Mouse (Mus musculus): ENCODE results near the gene Vamp8. TPM values are rescaled to one million over a fixed set of nuclear protein-coding genes. Genes with fewer than 3 reads are reported as not detected.

Gene Vamp8
- polyA plus RNA-seq, 1 experiment from 2014 or later, result 16.0 TPM

GRCm38 (mm10) chr6:72354025-72354424 is 36.5 kb downstream of the Vamp8 start:
- peaks cover 16% of the 10 kb centered on the region for H3K4me1 ChIP-seq (ENCODE audit: control insufficient read depth, insufficient read depth, low read length)
- WGBS, result 73% methylated on average over 1 of the region's 1 CpGs
- H3K4me2 ChIP-seq (ENCODE audit: low read length), result no peak overlapping the region
- no peaks in the 10 kb centered on the region for H3K27me3 ChIP-seq (ENCODE audit: control insufficient read depth, insufficient read depth, low read depth, low read length)
- H3K4me3 ChIP-seq (ENCODE audit: low read depth, low read length), result no peak overlapping the region
- no peaks in the 10 kb centered on the region for H3K9me3 ChIP-seq (replicated peaks; ENCODE audit: control insufficient read depth, low read length, poor library complexity, severe bottlenecking)
- ATAC-seq, result no peak
- H3K9ac ChIP-seq (ENCODE audit: low read depth, low read length), result no peak overlapping the region
- H3K36me3 ChIP-seq (ENCODE audit: control insufficient read depth, insufficient read depth, low read length), result peaks cover 14% of the 10 kb centered on the region
- no peak overlapping the region for H3K27ac ChIP-seq (ENCODE audit: low read length)

GRCm38 (mm10) chr6:72352636-72353405 is 37.7 kb downstream of the Vamp8 start:
- Histone ChIP-seq H3K4me3 (ENCODE audit: low read depth, low read length) (no peak overlapping the region), H3K36me3 (ENCODE audit: control insufficient read depth, insufficient read depth, low read length) (peaks cover 11% of the 10 kb centered on the region), H3K4me2 (ENCODE audit: low read length) (no peak overlapping the region), H3K27me3 (ENCODE audit: control insufficient read depth, insufficient read depth, low read depth, low read length) (no peaks in the 10 kb centered on the region), H3K4me1 (ENCODE audit: control insufficient read depth, insufficient read depth, low read length) (peaks cover 23% of the 10 kb centered on the region), H3K9ac (ENCODE audit: low read depth, low read length) (no peak overlapping the region), H3K27ac (ENCODE audit: low read length) (no peak overlapping the region), H3K9me3 (replicated peaks; ENCODE audit: control insufficient read depth, low read length, poor library complexity, severe bottlenecking) (no peaks in the 10 kb centered on the region)
- 81% methylated on average over 5 of the region's 5 CpGs for WGBS
- ATAC-seq, result no peak

- 98% methylated on average over 2 of the region's 2 CpGs for WGBS
- H3K36me3 ChIP-seq (ENCODE audit: control insufficient read depth, insufficient read depth, low read length), result peaks cover 11% of the 10 kb centered on the region
- no peak overlapping the region for H3K27ac ChIP-seq (ENCODE audit: low read length)
- no peaks in the 10 kb centered on the region for H3K9me3 ChIP-seq (replicated peaks; ENCODE audit: control insufficient read depth, low read length, poor library complexity, severe bottlenecking)
- no peaks in the 10 kb centered on the region for H3K27me3 ChIP-seq (ENCODE audit: control insufficient read depth, insufficient read depth, low read depth, low read length)
- H3K4me2 ChIP-seq (ENCODE audit: low read length), result no peak overlapping the region
- H3K4me1 ChIP-seq (ENCODE audit: control insufficient read depth, insufficient read depth, low read length), result peaks cover 28% of the 10 kb centered on the region
- H3K4me3 ChIP-seq (ENCODE audit: low read depth, low read length), result no peak overlapping the region
- no peak overlapping the region for H3K9ac ChIP-seq (ENCODE audit: low read depth, low read length)
- no peak for ATAC-seq
These were observed 40.3 kb downstream of the Vamp8 start for GRCm38 (mm10) chr6:72350214-72350613.

GRCm38 (mm10) chr6:72348411-72348810 is 42.1 kb downstream of the Vamp8 start:
- Histone ChIP-seq H3K36me3 (ENCODE audit: control insufficient read depth, insufficient read depth, low read length) (peaks cover 11% of the 10 kb centered on the region), H3K9me3 (replicated peaks; ENCODE audit: control insufficient read depth, low read length, poor library complexity, severe bottlenecking) (no peaks in the 10 kb centered on the region), H3K27ac (ENCODE audit: low read length) (no peak overlapping the region), H3K4me3 (ENCODE audit: low read depth, low read length) (no peak overlapping the region; the same call in 1 of the 2 replicates), H3K4me2 (ENCODE audit: low read length) (peak overlapping the region; percentile 89; the same call in 1 of the 2 replicates), H3K27me3 (ENCODE audit: control insufficient read depth, insufficient read depth, low read depth, low read length) (no peaks in the 10 kb centered on the region), H3K4me1 (ENCODE audit: control insufficient read depth, insufficient read depth, low read length) (peaks cover 32% of the 10 kb centered on the region), H3K9ac (ENCODE audit: low read depth, low read length) (no peak overlapping the region)
- ATAC-seq, result no peak
- 71% methylated on average over 10 of the region's 10 CpGs for WGBS

GRCm38 (mm10) chr6:72347166-72347941 is 43.1 kb downstream of the Vamp8 start, which contains the start of gene 0610030E20Rik:
0610030E20Rik (plus strand) TSS chr6:72347317.
- under 1% methylated on average over 66 of the region's 72 CpGs for WGBS

GRCm38 (mm10) chr6:72346261-72346660 is 44.2 kb downstream of the Vamp8 start:
- ATAC-seq, result peak; percentile 20; the same call in 1 of the 2 replicates
- Histone ChIP-seq H3K4me3 (ENCODE audit: low read depth, low read length) (no peak overlapping the region), H3K27ac (ENCODE audit: low read length) (no peak overlapping the region), H3K4me1 (ENCODE audit: control insufficient read depth, insufficient read depth, low read length) (peaks cover 32% of the 10 kb centered on the region), H3K4me2 (ENCODE audit: low read length) (peak overlapping the region; percentile 89), H3K9ac (ENCODE audit: low read depth, low read length) (no peak overlapping the region), H3K9me3 (replicated peaks; ENCODE audit: control insufficient read depth, low read length, poor library complexity, severe bottlenecking) (no peaks in the 10 kb centered on the region), H3K36me3 (ENCODE audit: control insufficient read depth, insufficient read depth, low read length) (peaks cover 14% of the 10 kb centered on the region), H3K27me3 (ENCODE audit: control insufficient read depth, insufficient read depth, low read depth, low read length) (no peaks in the 10 kb centered on the region)
- WGBS, result 83% methylated on average over 4 of the region's 4 CpGs

More at GRCm38 (mm10) chr6:72347166-72347941, 43.1 kb downstream of the Vamp8 start, which contains the start of gene 0610030E20Rik:
- Histone ChIP-seq H3K27me3 (ENCODE audit: control insufficient read depth, insufficient read depth, low read depth, low read length) (no peaks in the 10 kb centered on the region), H3K4me3 (ENCODE audit: low read depth, low read length) (peak within 1 kb of the TSS; percentile 90), H3K36me3 (ENCODE audit: control insufficient read depth, insufficient read depth, low read length) (peaks cover 12% of the 10 kb centered on the region), H3K4me2 (ENCODE audit: low read length) (peak within 1 kb of the TSS; percentile 89), H3K9ac (ENCODE audit: low read depth, low read length) (peak within 1 kb of the TSS; percentile 94), H3K9me3 (replicated peaks; ENCODE audit: control insufficient read depth, low read length, poor library complexity, severe bottlenecking) (no peaks in the 10 kb centered on the region), H3K27ac (ENCODE audit: low read length) (peak within 1 kb of the TSS; percentile 90), H3K4me1 (ENCODE audit: control insufficient read depth, insufficient read depth, low read length) (peaks cover 32% of the 10 kb centered on the region)
- ATAC-seq, result peak; percentile 81

GRCm38 (mm10) chr6:72345633-72346032 is 44.9 kb downstream of the Vamp8 start:
- H3K36me3 ChIP-seq (ENCODE audit: control insufficient read depth, insufficient read depth, low read length), result peaks cover 15% of the 10 kb centered on the region
- H3K4me2 ChIP-seq (ENCODE audit: low read length), result peak overlapping the region; percentile 75
- no peak overlapping the region for H3K9ac ChIP-seq (ENCODE audit: low read depth, low read length)
- no peaks in the 10 kb centered on the region for H3K9me3 ChIP-seq (replicated peaks; ENCODE audit: control insufficient read depth, low read length, poor library complexity, severe bottlenecking)
- no peak for ATAC-seq
- H3K4me1 ChIP-seq (ENCODE audit: control insufficient read depth, insufficient read depth, low read length), result peaks cover 32% of the 10 kb centered on the region
- H3K27me3 ChIP-seq (ENCODE audit: control insufficient read depth, insufficient read depth, low read depth, low read length), result no peaks in the 10 kb centered on the region
- peak overlapping the region; percentile 94 for H3K4me3 ChIP-seq (ENCODE audit: low read depth, low read length)
- 46% methylated on average over 6 of the region's 6 CpGs for WGBS
- H3K27ac ChIP-seq (ENCODE audit: low read length), result no peak overlapping the region; the same call in 1 of the 2 replicates

GRCm38 (mm10) chr6:72345074-72345567 is 45.4 kb downstream of the Vamp8 start, which contains the start of gene Usp39:
Usp39 (minus strand) TSS chr6:72345184.
- H3K4me1 ChIP-seq (ENCODE audit: control insufficient read depth, insufficient read depth, low read length), result peaks cover 32% of the 10 kb centered on the region
- H3K27ac ChIP-seq (ENCODE audit: low read length), result peak within 1 kb of the TSS; percentile 80
- ATAC-seq, result peak; percentile 82
- H3K9me3 ChIP-seq (replicated peaks; ENCODE audit: control insufficient read depth, low read length, poor library complexity, severe bottlenecking), result no peaks in the 10 kb centered on the region
- H3K4me3 ChIP-seq (ENCODE audit: low read depth, low read length), result peak within 1 kb of the TSS; percentile 94
- under 1% methylated on average over 30 of the region's 30 CpGs for WGBS
- no peaks in the 10 kb centered on the region for H3K27me3 ChIP-seq (ENCODE audit: control insufficient read depth, insufficient read depth, low read depth, low read length)
- H3K4me2 ChIP-seq (ENCODE audit: low read length), result peak within 1 kb of the TSS; percentile 97
- peak within 1 kb of the TSS; percentile 89 for H3K9ac ChIP-seq (ENCODE audit: low read depth, low read length)
- H3K36me3 ChIP-seq (ENCODE audit: control insufficient read depth, insufficient read depth, low read length), result peaks cover 10% of the 10 kb centered on the region; the same call in 1 of the 2 replicates

All from midbrain, embryonic 16.5 days (tissue).